Mouse (Mus musculus) hindbrain, embryonic 13.5 days (tissue): ENCODE measurements around the gene 2310011J03Rik. TPM values are rescaled to one million over a fixed set of nuclear protein-coding genes. Genes with fewer than 3 reads are reported as not detected.

ENCODE experiments used
- ATAC-seq: fragments of 200-750 bp; cut with Nextera tagmentation; 2 replicates; pipeline ENCODE4 v1.8.0; 2017; ENCODE audit warnings: moderate TSS enrichment; ENCODE audit not compliant: low FRiP score
- H3K27ac ChIP-seq: fragments of 300-500 bp; sonication (generic); 2 replicates; pipeline ENCODE4 v1.5.1; 2015; ENCODE audit warnings: inconsistent platforms, mild to moderate bottlenecking, moderate library complexity
- H3K27me3 ChIP-seq: fragments of 300-500 bp; sonication (generic); 2 replicates; pipeline ENCODE4 v1.6.1; 2015; ENCODE audit warnings: mild to moderate bottlenecking, inconsistent platforms
- H3K36me3 ChIP-seq: fragments of 300-500 bp; sonication (generic); 2 replicates; pipeline ENCODE4 v1.6.1; 2015; ENCODE audit warnings: mild to moderate bottlenecking, inconsistent platforms
- H3K4me1 ChIP-seq: fragments of 300-500 bp; sonication (generic); replicated peaks from 2 replicates; pipeline ENCODE4 v1.6.1; 2015; ENCODE audit warnings: inconsistent platforms
- H3K4me2 ChIP-seq: fragments of 300-500 bp; sonication (generic); 2 replicates; pipeline ENCODE4 v1.6.1; 2015; ENCODE audit warnings: inconsistent platforms, mild to moderate bottlenecking, moderate library complexity
- H3K4me3 ChIP-seq: fragments of 300-500 bp; sonication (generic); 2 replicates; pipeline ENCODE4 v1.5.1; 2015; ENCODE audit warnings: mild to moderate bottlenecking, inconsistent platforms
- H3K9ac ChIP-seq: fragments of 300-500 bp; sonication (generic); 2 replicates; pipeline ENCODE4 v1.6.1; 2015; ENCODE audit warnings: mild to moderate bottlenecking, inconsistent platforms
- H3K9me3 ChIP-seq: fragments of 300-500 bp; sonication (generic); 2 replicates; pipeline ENCODE4 v1.6.1; 2016; ENCODE audit warnings: inconsistent platforms
- WGBS: fragments of 180-500 bp; shearing (Covaris S2); methylation state at CpG from one replicate; pipeline ENCODE4 v1.1.7; 2015; 5-methylcytosine and 5-hydroxymethylcytosine counted together
- polyA plus RNA-seq: library from polyadenylated mRNA; unstranded; fragments of >200 nt; fragmentation: Nextera tagmentation; extraction: Ambion mirVana; gene quantifications from 2 replicates; pipeline ENCODE4 v1.2.1, GENCODE M21; 2015

The 2310011J03Rik gene
- polyA plus RNA-seq: 28.5 and 29.1 TPM in 2 replicates

- H3K9me3 ChIP-seq: no peaks in the 10 kb centered on the region
- WGBS: under 1% methylated on average over 34 of the region's 34 CpGs
- peak; percentile 33 for ATAC-seq
- peaks cover 38% of the 10 kb centered on the region for H3K36me3 ChIP-seq
- peak within 1 kb of the TSS; percentile 98 for H3K4me2 ChIP-seq
- peak within 1 kb of the TSS; percentile 83 for H3K9ac ChIP-seq
- peaks cover 57% of the 10 kb centered on the region for H3K4me1 ChIP-seq
- peak within 1 kb of the TSS; percentile 71 for H3K4me3 ChIP-seq
- H3K27ac ChIP-seq: peak within 1 kb of the TSS; percentile 68
- peaks cover 25% of the 10 kb centered on the region for H3K27me3 ChIP-seq
Measured at GRCm38 (mm10) chr10:80320340-80320760, at the start of gene 2310011J03Rik. Gene 2310011J03Rik, minus strand, starts transcription at chr10:80320537.

GRCm38 (mm10) chr10:80368392-80368791 lies 48.1 kb upstream of the 2310011J03Rik start:
- peaks cover 18% of the 10 kb centered on the region for H3K4me1 ChIP-seq
- H3K4me2 ChIP-seq: no peak overlapping the region
- peaks cover 53% of the 10 kb centered on the region for H3K27me3 ChIP-seq
- 93% methylated on average over 6 of the region's 6 CpGs for WGBS
- H3K36me3 ChIP-seq: no peaks in the 10 kb centered on the region
- no peak overlapping the region for H3K4me3 ChIP-seq
- no peak overlapping the region for H3K27ac ChIP-seq
- H3K9ac ChIP-seq: no peak overlapping the region
- ATAC-seq: no peak
- H3K9me3 ChIP-seq: no peaks in the 10 kb centered on the region

GRCm38 (mm10) chr10:80367954-80368353 lies 47.6 kb upstream of the 2310011J03Rik start:
- H3K27ac ChIP-seq: no peak overlapping the region
- peaks cover 54% of the 10 kb centered on the region for H3K27me3 ChIP-seq
- H3K9me3 ChIP-seq: no peaks in the 10 kb centered on the region
- H3K9ac ChIP-seq: no peak overlapping the region
- no peak overlapping the region for H3K4me3 ChIP-seq
- WGBS: 64% methylated on average over 5 of the region's 5 CpGs
- no peaks in the 10 kb centered on the region for H3K36me3 ChIP-seq
- no peak for ATAC-seq
- no peak overlapping the region for H3K4me2 ChIP-seq
- H3K4me1 ChIP-seq: peaks cover 18% of the 10 kb centered on the region

- Histone ChIP-seq H3K4me3 (no peak overlapping the region), H3K4me2 (no peak overlapping the region), H3K4me1 (peaks cover 8% of the 10 kb centered on the region), H3K27ac (no peak overlapping the region), H3K27me3 (peaks cover 57% of the 10 kb centered on the region), H3K9ac (no peak overlapping the region), H3K9me3 (no peaks in the 10 kb centered on the region), H3K36me3 (no peaks in the 10 kb centered on the region)
- WGBS: 68% methylated on average over 6 of the region's 6 CpGs
- ATAC-seq: no peak
Measured at GRCm38 (mm10) chr10:80365736-80366135, 45.4 kb upstream of the 2310011J03Rik start.

GRCm38 (mm10) chr10:80363734-80364133 lies 43.4 kb upstream of the 2310011J03Rik start:
- H3K27me3 ChIP-seq: peaks cover 74% of the 10 kb centered on the region
- WGBS: 41% methylated on average over 6 of the region's 6 CpGs
- no peaks in the 10 kb centered on the region for H3K36me3 ChIP-seq
- H3K4me2 ChIP-seq: no peak overlapping the region
- H3K4me3 ChIP-seq: no peak overlapping the region
- H3K9me3 ChIP-seq: no peaks in the 10 kb centered on the region
- 0 out of 2 replicates have a peak overlapping the region, but pooled peaks have one; percentile 2 for H3K9ac ChIP-seq
- peaks cover 8% of the 10 kb centered on the region for H3K4me1 ChIP-seq
- ATAC-seq: no peak
- H3K27ac ChIP-seq: no peak overlapping the region

- no peaks in the 10 kb centered on the region for H3K9me3 ChIP-seq
- 8% methylated on average over 27 of the region's 31 CpGs for WGBS
- H3K9ac ChIP-seq: peak overlapping the region; percentile 35; the same call in 1 of the 2 replicates
- H3K27ac ChIP-seq: no peak overlapping the region
- peaks cover 90% of the 10 kb centered on the region for H3K27me3 ChIP-seq
- peak overlapping the region; percentile 31 for H3K4me3 ChIP-seq
- peaks cover 24% of the 10 kb centered on the region for H3K4me1 ChIP-seq
- H3K36me3 ChIP-seq: no peaks in the 10 kb centered on the region
- ATAC-seq: peak; percentile 40; the same call in 1 of the 2 replicates
- H3K4me2 ChIP-seq: peak overlapping the region; percentile 46
Measured at GRCm38 (mm10) chr10:80357994-80358639, 37.8 kb upstream of the 2310011J03Rik start.

- Histone ChIP-seq H3K4me1 (peaks cover 24% of the 10 kb centered on the region), H3K27me3 (peaks cover 90% of the 10 kb centered on the region), H3K27ac (no peak overlapping the region), H3K4me3 (peak overlapping the region; percentile 31), H3K36me3 (no peaks in the 10 kb centered on the region), H3K9me3 (no peaks in the 10 kb centered on the region), H3K4me2 (peak overlapping the region; percentile 46), H3K9ac (0 out of 2 replicates have a peak overlapping the region, but pooled peaks have one; percentile 35)
- no peak for ATAC-seq
- 34% methylated on average over 7 of the region's 7 CpGs for WGBS
Measured at GRCm38 (mm10) chr10:80357336-80357735, 37.0 kb upstream of the 2310011J03Rik start.

- Histone ChIP-seq H3K27ac (no peak overlapping the region), H3K4me3 (peak overlapping the region; percentile 40), H3K9ac (peak overlapping the region; percentile 63), H3K9me3 (no peaks in the 10 kb centered on the region), H3K27me3 (peaks cover 95% of the 10 kb centered on the region), H3K36me3 (no peaks in the 10 kb centered on the region), H3K4me2 (peak overlapping the region; percentile 59), H3K4me1 (peaks cover 24% of the 10 kb centered on the region)
- 0 out of 2 replicates have a peak, but pooled peaks have one; percentile 9 for ATAC-seq
- under 1% methylated on average over 34 of the region's 34 CpGs for WGBS
Measured at GRCm38 (mm10) chr10:80356737-80357136, 36.4 kb upstream of the 2310011J03Rik start.

- WGBS: under 1% methylated on average over 52 of the region's 53 CpGs
- peak within 1 kb of the TSS; percentile 59 for H3K4me2 ChIP-seq
- no peak within 1 kb of the TSS for H3K27ac ChIP-seq
- H3K36me3 ChIP-seq: no peaks in the 10 kb centered on the region
- no peaks in the 10 kb centered on the region for H3K9me3 ChIP-seq
- H3K4me1 ChIP-seq: peaks cover 24% of the 10 kb centered on the region
- peaks cover 100% of the 10 kb centered on the region for H3K27me3 ChIP-seq
- H3K9ac ChIP-seq: peak within 1 kb of the TSS; percentile 63
- peak within 1 kb of the TSS; percentile 40 for H3K4me3 ChIP-seq
- ATAC-seq: 0 out of 2 replicates have a peak, but pooled peaks have one; percentile 6
Measured at GRCm38 (mm10) chr10:80356001-80356682, 35.8 kb upstream of the 2310011J03Rik start, which contains the start of gene Plk5. Gene Plk5, plus strand, starts transcription at chr10:80356459.

- 10% methylated on average over 8 of the region's 9 CpGs for WGBS
- ATAC-seq: no peak
- H3K9ac ChIP-seq: no peak overlapping the region
Measured at GRCm38 (mm10) chr10:80355431-80355830, 35.1 kb upstream of the 2310011J03Rik start.

GRCm38 (mm10) chr10:80352727-80353126 lies 32.4 kb upstream of the 2310011J03Rik start:
- 67% methylated on average over 8 of the region's 8 CpGs for WGBS
- H3K36me3 ChIP-seq: no peaks in the 10 kb centered on the region
- ATAC-seq: no peak
- H3K27ac ChIP-seq: no peak overlapping the region
- no peak overlapping the region for H3K9ac ChIP-seq
- no peak overlapping the region for H3K4me3 ChIP-seq
- no peaks in the 10 kb centered on the region for H3K9me3 ChIP-seq
- peaks cover 32% of the 10 kb centered on the region for H3K4me1 ChIP-seq
- peaks cover 100% of the 10 kb centered on the region for H3K27me3 ChIP-seq
- H3K4me2 ChIP-seq: no peak overlapping the region

More at GRCm38 (mm10) chr10:80355431-80355830, 35.1 kb upstream of the 2310011J03Rik start:
- Histone ChIP-seq H3K4me2 (no peak overlapping the region), H3K36me3 (no peaks in the 10 kb centered on the region), H3K4me3 (no peak overlapping the region), H3K4me1 (peaks cover 24% of the 10 kb centered on the region), H3K27me3 (peaks cover 100% of the 10 kb centered on the region), H3K9me3 (no peaks in the 10 kb centered on the region), H3K27ac (no peak overlapping the region)

- H3K27me3 ChIP-seq: peaks cover 100% of the 10 kb centered on the region
- 22% methylated on average over 11 of the region's 11 CpGs for WGBS
- no peak for ATAC-seq
- H3K4me1 ChIP-seq: peaks cover 30% of the 10 kb centered on the region
- H3K4me3 ChIP-seq: no peak overlapping the region
- H3K27ac ChIP-seq: no peak overlapping the region
- H3K36me3 ChIP-seq: no peaks in the 10 kb centered on the region
- no peak overlapping the region for H3K4me2 ChIP-seq
- H3K9me3 ChIP-seq: no peaks in the 10 kb centered on the region
- no peak overlapping the region for H3K9ac ChIP-seq
Measured at GRCm38 (mm10) chr10:80351896-80352295, 31.6 kb upstream of the 2310011J03Rik start.
